In genomic region chr12:55437122-55437826, GRCm38 (mm10) we compare ENCODE assay signal across 10 mouse cellular contexts. TPM values are rescaled to one million over a fixed set of nuclear protein-coding genes. Genes with fewer than 3 reads are reported as not detected.
DNase-seq lines count a peak whose midpoint lies in the region; ATAC-seq and TF ChIP-seq lines count a peak whose summit lies in the region.
"Had no signal": no experiment of that assay in that cellular context is flagged by ENCODE, and none has a peak within 500 bp of the region (broad histone marks: within the 10 kb centered on the region; RNA-seq: fewer than 3 reads in every experiment).

No protein-coding gene starts in this region.

- peak overlapping the region; percentile 53; the same call in 1 of the 2 replicates for H3K27ac ChIP-seq in heart, embryonic 10.5 days
- H3K27ac ChIP-seq in CH12.LX (ENCODE audit: insufficient read depth, low read depth), result peak overlapping the region; percentile 68; the same call in 1 of the 2 replicates
- H3K27ac ChIP-seq in intestine, embryonic 15.5 days, result peak overlapping the region; percentile 71
- H3K27ac ChIP-seq in liver, embryonic 14.5 days, result no peak overlapping the region

- no peak for DNase-seq in heart, embryonic 10.5 days (ENCODE audit: low spot score)
- DNase-seq in heart, postnatal 25 days (ENCODE audit: low spot score), result no peak
- DNase-seq in CH12.LX (ENCODE audit: extremely low read depth), result no peak
- DNase-seq in liver, embryonic 14.5 days (ENCODE audit: low read depth in 3 of 3, low spot score in 3 of 3), result peak; percentile 26 to 29 (median 28)
- no peak for DNase-seq in cerebellum, adult 8-10 months
- no peak for DNase-seq in gastrocnemius, postnatal 4 days (ENCODE audit: low spot score in 2 of 2)
- DNase-seq: embryo, embryonic 11 days; layer of hippocampus, postnatal 36 days had no signal

- no peaks in the 10 kb centered on the region for H3K79me2 ChIP-seq in CH12.LX (replicated peaks; ENCODE audit: control insufficient read depth, extremely low read depth, insufficient read depth, poor library complexity, severe bottlenecking)

- TF ChIP-seq POLR2A in CH12.LX (IDR thresholded peaks at IDR 0.05; ENCODE audit: low read depth, low read length), result no peak

- intact Hi-C loops in heart, postnatal 25 days (cut with DNase I), result loop anchor here (5.0 kb wide), 1 partner anchor 35 kb away; no protein-coding TSS in a partner anchor

- no peak for TF ChIP-seq RAD21 in CH12.LX (IDR thresholded peaks at IDR 0.05; ENCODE audit: low read depth, low read length)

- no peak for TF ChIP-seq CTCF in CH12.LX (conservative IDR thresholded peaks at IDR 0.05 in 1 of 2, IDR thresholded peaks at IDR 0.05 in 1 of 2; ENCODE audit: low read depth in 2 of 2, low read length in 2 of 2)
- no peak for TF ChIP-seq CTCF in liver, embryonic 14.5 days (IDR thresholded peaks at IDR 0.05; ENCODE audit: low read depth)

- WGBS in heart, embryonic 10.5 days, result 56% methylated on average over 13 of the region's 13 CpGs
- 37% methylated on average over 13 of the region's 13 CpGs for WGBS in intestine, embryonic 15.5 days
- WGBS in liver, embryonic 14.5 days (ENCODE audit: insufficient replicate concordance), result 34% methylated on average over 13 of the region's 13 CpGs

- H3K27me3 ChIP-seq in heart, embryonic 10.5 days (ENCODE audit: insufficient read depth, poor library complexity, severe bottlenecking), result no peaks in the 10 kb centered on the region
- no peaks in the 10 kb centered on the region for H3K27me3 ChIP-seq in CH12.LX (replicated peaks)
- H3K27me3 ChIP-seq in intestine, embryonic 15.5 days (replicated peaks), result no peaks in the 10 kb centered on the region
- H3K27me3 ChIP-seq in liver, embryonic 14.5 days (ENCODE audit: control insufficient read depth, insufficient read depth, low read length), result no peaks in the 10 kb centered on the region

- peak overlapping the region; percentile 4; the same call in 1 of the 2 replicates for H3K4me2 ChIP-seq in CH12.LX (ENCODE audit: insufficient read depth, low read depth, poor library complexity, severe bottlenecking)
- H3K4me2 ChIP-seq in intestine, embryonic 15.5 days (replicated peaks), result peak overlapping the region; percentile 31
- H3K4me2 ChIP-seq in liver, embryonic 14.5 days (ENCODE audit: low read depth), result no peak overlapping the region

- no peaks in the 10 kb centered on the region for H3K9me3 ChIP-seq in heart, embryonic 10.5 days
- H3K9me3 ChIP-seq in CH12.LX (replicated peaks; ENCODE audit: low read length), result no peaks in the 10 kb centered on the region
- H3K9me3 ChIP-seq in intestine, embryonic 15.5 days, result no peaks in the 10 kb centered on the region
- no peaks in the 10 kb centered on the region for H3K9me3 ChIP-seq in liver, embryonic 14.5 days (ENCODE audit: control insufficient read depth, low read length)

- peak; percentile 88 for ATAC-seq in intestine, embryonic 15.5 days
- peak; percentile 28; the same call in 1 of the 2 replicates for ATAC-seq in liver, embryonic 14.5 days (ENCODE audit: insufficient read depth)
- no peak for ATAC-seq in CD4-positive, CD25-positive, alpha-beta regulatory T cell, adult 4 months

- TF ChIP-seq EP300 in CH12.LX (IDR thresholded peaks at IDR 0.05; ENCODE audit: low read length), result no peak
- no peak for TF ChIP-seq EP300 in liver, embryonic 14.5 days (IDR thresholded peaks at IDR 0.05; ENCODE audit: low read depth)

- no peaks in the 10 kb centered on the region for H3K36me3 ChIP-seq in heart, embryonic 10.5 days
- no peaks in the 10 kb centered on the region for H3K36me3 ChIP-seq in CH12.LX (replicated peaks in 1 of 2; ENCODE audit: control insufficient read depth in 1 of 2, insufficient read depth in 1 of 2, low read length in 1 of 2)
- no peaks in the 10 kb centered on the region for H3K36me3 ChIP-seq in intestine, embryonic 15.5 days
- no peaks in the 10 kb centered on the region for H3K36me3 ChIP-seq in liver, embryonic 14.5 days (replicated peaks; ENCODE audit: control insufficient read depth, insufficient read depth, low read depth)

- no peak overlapping the region for H3K4me3 ChIP-seq in heart, embryonic 10.5 days
- H3K4me3 ChIP-seq in CH12.LX (replicated peaks in 1 of 3; ENCODE audit: low read depth in 2 of 3, low read length in 2 of 3, poor library complexity in 1 of 3), result no peak overlapping the region
- no peak overlapping the region for H3K4me3 ChIP-seq in intestine, embryonic 15.5 days (replicated peaks)
- H3K4me3 ChIP-seq in liver, embryonic 14.5 days (ENCODE audit: insufficient read depth in 1 of 2, low read depth in 2 of 2, low read length in 2 of 2), result no peak overlapping the region

- H3K9ac ChIP-seq in CH12.LX (ENCODE audit: insufficient read depth, low read depth), result no peak overlapping the region; the same call in 1 of the 2 replicates
- no peak overlapping the region for H3K9ac ChIP-seq in intestine, embryonic 15.5 days
- no peak overlapping the region for H3K9ac ChIP-seq in liver, embryonic 14.5 days (replicated peaks)

- peaks cover 29% of the 10 kb centered on the region for H3K4me1 ChIP-seq in heart, embryonic 10.5 days
- peaks cover 57 to 96% of the 10 kb centered on the region in 2 experiments for H3K4me1 ChIP-seq in CH12.LX (ENCODE audit: control insufficient read depth in 1 of 2, insufficient read depth in 2 of 2)
- peaks cover 33% of the 10 kb centered on the region for H3K4me1 ChIP-seq in intestine, embryonic 15.5 days (replicated peaks)
- peaks cover 0 to 16% of the 10 kb centered on the region in 2 experiments; a peak in 2 of 4 replicates for H3K4me1 ChIP-seq in liver, embryonic 14.5 days (replicated peaks; ENCODE audit: control insufficient read depth in 2 of 2, insufficient read depth in 2 of 2, low read length in 1 of 2)

- in situ Hi-C loops in CH12.LX (cut with MboI; ENCODE audit: low pct_ligation_motif_present, low pct_unique_long_range_greater_than_20kb, low sequenced_read_pairs), result no loop called here

- dilution Hi-C loops in CH12.LX (cut with MboI; ENCODE audit: extremely low pct_ligation_motif_present, extremely low pct_unique_long_range_greater_than_20kb, low sequenced_read_pairs), result no loop called here

TF ChIP-seq in CH12.LX, 34 proteins besides CTCF, POLR2A, EP300 and RAD21:
- TF ChIP-seq ELF1 (IDR thresholded peaks at IDR 0.05; ENCODE audit: low read depth, low read length) (peak; percentile 31; the same call in 1 of the 2 replicates), BHLHE40 (IDR thresholded peaks at IDR 0.05; ENCODE audit: low read depth, low read length) (0 out of 2 replicates have a peak, but pooled peaks have one; percentile 28), JUND (conservative IDR thresholded peaks at IDR 0.05; ENCODE audit: low read depth, low read length) (no peak)

RNA-seq across cellular contexts. Expression of gene Psma6, which starts 53.3 kb away (rescaled TPM):
- 365 and 409 TPM in 2 replicates for polyA plus RNA-seq in heart, embryonic 10.5 days (2016; fragmentation: Nextera tagmentation; extraction: Ambion mirVana)
- 100 to 1,000 TPM; 150 to 157 TPM for total RNA-seq in heart, postnatal 25 days (2021)
- total RNA-seq in CH12.LX (2012; rRNA removed) (271 and 319 TPM in 2 replicates), CH12.LX (2014; rRNA removed) (585 and 610 TPM in 2 replicates)
- polyA plus RNA-seq in CH12.LX (2012; ENCODE audit: insufficient read length, low read depth), result 307 and 352 TPM in 2 replicates
- 413 and 421 TPM in 2 replicates for polyA plus RNA-seq in intestine, embryonic 15.5 days (2015; fragmentation: Nextera tagmentation; extraction: Ambion mirVana)
- 63.1 and 85.9 TPM in 2 replicates for polyA plus RNA-seq in liver, embryonic 14.5 days (2012; rRNA removed)
- 220 and 221 TPM in 2 replicates for polyA plus RNA-seq in liver, embryonic 14.5 days (2014; fragmentation: Nextera tagmentation; extraction: Ambion mirVana)
- polyA plus RNA-seq in CD4-positive, CD25-positive, alpha-beta regulatory T cell, adult 4 months (2017; shearing (Covaris generic)), result 100 to 1,000 TPM; 249 to 250 TPM
- 100 to 1,000 TPM; 240 to 247 TPM for total RNA-seq in gastrocnemius, postnatal 4 days (2021)

RNA-seq across cellular contexts. Expression of gene Nfkbia, which starts 55.2 kb away (rescaled TPM):
- 36.8 and 44.2 TPM in 2 replicates for polyA plus RNA-seq in heart, embryonic 10.5 days (2016; fragmentation: Nextera tagmentation; extraction: Ambion mirVana)
- 10 to 100 TPM; 40.8 to 42.7 TPM for total RNA-seq in heart, postnatal 25 days (2021)
- total RNA-seq in CH12.LX (2012; rRNA removed) (465 and 702 TPM in 2 replicates), CH12.LX (2014; rRNA removed) (138 and 178 TPM in 2 replicates)
- polyA plus RNA-seq in CH12.LX (2012; ENCODE audit: insufficient read length, low read depth), result 115 and 143 TPM in 2 replicates
- 72.5 and 74.2 TPM in 2 replicates for polyA plus RNA-seq in intestine, embryonic 15.5 days (2015; fragmentation: Nextera tagmentation; extraction: Ambion mirVana)
- 8.1 and 8.8 TPM in 2 replicates for polyA plus RNA-seq in liver, embryonic 14.5 days (2012; rRNA removed)
- polyA plus RNA-seq in liver, embryonic 14.5 days (2014; fragmentation: Nextera tagmentation; extraction: Ambion mirVana), result 11.8 and 12.4 TPM in 2 replicates
- polyA plus RNA-seq in CD4-positive, CD25-positive, alpha-beta regulatory T cell, adult 4 months (2017; shearing (Covaris generic)), result 100 to 1,000 TPM; 643 to 660 TPM
- total RNA-seq in gastrocnemius, postnatal 4 days (2021), result 10 to 100 TPM; 37.1 to 46.5 TPM

Comparison
In these comparisons a context has a peak if more than half of its experiments do, and no peak if none do; other contexts are left out.
1. DNase-seq: peak in liver, embryonic 14.5 days (3 of 3); none in heart, embryonic 10.5 days (single experiment), heart, postnatal 25 days (single experiment), CH12.LX (single experiment), cerebellum, adult 8-10 months (single experiment) and gastrocnemius, postnatal 4 days (0 of 2).